ENCODE assay signal across 15 mouse cellular contexts in genomic region chr4:101438271-101438670, GRCm38 (mm10). TPM values are rescaled to one million over a fixed set of nuclear protein-coding genes. Genes with fewer than 3 reads are reported as not detected.
DNase-seq lines count a peak whose midpoint lies in the region; ATAC-seq and TF ChIP-seq lines count a peak whose summit lies in the region.
"Had no signal": no experiment of that assay in that cellular context is flagged by ENCODE, and none has a peak within 500 bp of the region (broad histone marks: within the 10 kb centered on the region; RNA-seq: fewer than 3 reads in every experiment).

No protein-coding gene starts in this region.

- H3K4me2 ChIP-seq in heart, postnatal 0 days (ENCODE audit: low read depth, low read length), result peak overlapping the region; percentile 50
- H3K4me2 ChIP-seq: embryonic facial prominence, embryonic 15.5 days had no signal

- H3K9ac ChIP-seq in heart, postnatal 0 days (replicated peaks; ENCODE audit: low read depth, low read length), result 0 out of 2 replicates have a peak overlapping the region, but pooled peaks have one; percentile 27
- H3K9ac ChIP-seq: embryonic facial prominence, embryonic 15.5 days; liver, embryonic 14.5 days had no signal

- no peaks in the 10 kb centered on the region for H3K9me3 ChIP-seq in heart, postnatal 0 days (replicated peaks; ENCODE audit: control insufficient read depth, low read length)
- H3K9me3 ChIP-seq: embryonic facial prominence, embryonic 15.5 days had no signal

- H3K4me1 ChIP-seq in heart, postnatal 0 days (ENCODE audit: control insufficient read depth, insufficient read depth), result peaks cover 54% of the 10 kb centered on the region

- DNase-seq in cerebellum, adult 11 months, result peak; percentile 57
- peak; percentile 80 for DNase-seq in brain, adult 2 months (ENCODE audit: low read depth, low spot score)
- DNase-seq in heart, adult 18-20 months, result peak; percentile 73 to 82
- DNase-seq in heart, postnatal 0 days (ENCODE audit: low spot score), result peak; percentile 93
- DNase-seq in kidney, adult 9 months, result no peak
- no peak for DNase-seq in spleen, adult 12 weeks (ENCODE audit: low spot score)
- DNase-seq in adrenal gland, postnatal 10 days, result no peak
- DNase-seq: adrenal gland, adult 8-10 months; kidney, adult 11 months; right cerebral cortex, postnatal 25 days; thymus, adult 2 months had no signal

- no peaks in the 10 kb centered on the region for H3K36me3 ChIP-seq in heart, postnatal 0 days (replicated peaks; ENCODE audit: control insufficient read depth, insufficient read depth, low read length)
- H3K36me3 ChIP-seq: embryonic facial prominence, embryonic 15.5 days had no signal

- no peak for ATAC-seq in cerebellum, adult (ENCODE audit: insufficient number of reproducible peaks, low FRiP score, low TSS enrichment)
- ATAC-seq in heart, postnatal 0 days (ENCODE audit: insufficient read depth, low read depth), result peak; percentile 75
- ATAC-seq: forebrain, embryonic 14.5 days had no signal

- TF ChIP-seq CTCF in heart, postnatal 0 days (IDR thresholded peaks at IDR 0.05; ENCODE audit: low read depth), result no peak

- TF ChIP-seq EP300 in heart, postnatal 0 days (IDR thresholded peaks at IDR 0.05; ENCODE audit: low read depth), result peak; percentile 56; the same call in 1 of the 2 replicates

- peak overlapping the region; percentile 87 for H3K27ac ChIP-seq in heart, postnatal 0 days (ENCODE audit: low read depth)
- H3K27ac ChIP-seq: embryonic facial prominence, embryonic 15.5 days; liver, embryonic 14.5 days had no signal

- H3K27me3 ChIP-seq in heart, postnatal 0 days (ENCODE audit: control insufficient read depth, insufficient read depth, low read length), result no peaks in the 10 kb centered on the region
- H3K27me3 ChIP-seq: embryonic facial prominence, embryonic 15.5 days had no signal

- WGBS in heart, postnatal 0 days, result 15% methylated on average over 8 of the region's 8 CpGs

- no peak overlapping the region for H3K4me3 ChIP-seq in heart, postnatal 0 days (ENCODE audit: low read depth, low read length)
- H3K4me3 ChIP-seq: embryonic facial prominence, embryonic 15.5 days had no signal

RNA-seq across cellular contexts. Expression of gene Ak4, which starts 19.2 kb away (rescaled TPM):
- 10 to 100 TPM; 31.6 to 40.8 TPM for total RNA-seq in heart, adult 18-20 months (2021)
- total RNA-seq in heart, postnatal 0 days (2014; rRNA removed; ENCODE audit: low replicate concordance), result 11.0 and 18.4 TPM in 2 replicates
- 4.6 and 5.3 TPM in 2 replicates for polyA plus RNA-seq in heart, postnatal 0 days (2015; fragmentation: Nextera tagmentation; extraction: Ambion mirVana)
- 10 to 100 TPM; 10.2 to 26.9 TPM for total RNA-seq in adrenal gland, postnatal 10 days (2021)

RNA-seq across cellular contexts. Expression of gene Dnajc6, which starts 58.2 kb away (rescaled TPM):
- total RNA-seq in heart, adult 18-20 months (2021), result under 1 TPM; 0.51 to 0.74 TPM
- 1.2 and 11.6 TPM in 2 replicates for total RNA-seq in heart, postnatal 0 days (2014; rRNA removed; ENCODE audit: low replicate concordance)
- polyA plus RNA-seq in heart, postnatal 0 days (2015; fragmentation: Nextera tagmentation; extraction: Ambion mirVana), result 0.07 and 0.08 TPM in 2 replicates
- 1 to 10 TPM; 7.3 to 9.1 TPM for total RNA-seq in adrenal gland, postnatal 10 days (2021)

Comparison
In these comparisons a context has a peak if more than half of its experiments do, and no peak if none do; other contexts are left out.
1. DNase-seq: peak in cerebellum, adult 11 months (single experiment), brain, adult 2 months (single experiment), heart, adult 18-20 months (2 of 2) and heart, postnatal 0 days (single experiment); none in kidney, adult 9 months (single experiment), spleen, adult 12 weeks (single experiment) and adrenal gland, postnatal 10 days (single experiment).